Mouse (Mus musculus): ENCODE data around the gene Bin2. TPM values are rescaled to one million over a fixed set of nuclear protein-coding genes. Genes with fewer than 3 reads are reported as not detected.

Gene Bin2
- total and polyA plus RNA-seq, 3 experiments: 5.3 to 13.7 (median 13.3) TPM

DNA sequence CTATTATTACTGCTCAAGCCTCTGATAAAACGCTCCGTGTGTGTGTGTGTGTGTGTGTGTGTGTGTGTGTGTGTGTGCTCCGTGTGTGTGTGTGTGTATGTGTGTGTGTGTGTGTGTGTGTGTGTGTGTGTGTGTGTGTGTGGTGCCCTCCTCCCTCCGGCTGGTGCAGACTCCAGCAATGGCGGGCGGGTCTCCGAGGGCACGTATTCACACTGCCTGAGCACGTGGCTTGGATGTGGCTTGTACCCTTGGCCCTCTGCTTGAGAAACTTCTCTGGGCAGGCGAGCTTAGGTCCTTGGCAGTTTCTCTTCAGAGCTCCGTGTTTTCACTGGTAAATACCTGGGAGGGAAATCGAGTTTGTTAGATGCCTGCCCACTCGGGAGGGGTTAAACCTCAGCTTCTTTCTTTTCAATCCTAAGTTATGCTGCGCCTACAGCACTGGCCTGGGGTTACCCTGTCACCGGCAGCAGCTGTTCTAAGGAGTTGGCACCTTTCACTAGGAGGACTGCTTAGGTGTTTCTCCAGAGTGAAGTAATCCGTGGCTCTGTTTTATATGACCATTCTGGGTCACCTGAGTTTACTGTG is 28.0 kb downstream of the Bin2 start:
- DNase-seq (ENCODE audit: low spot score) (no peak), ATAC-seq (ENCODE audit: extremely low read depth, insufficient number of reproducible peaks, low FRiP score, poor library complexity, severe bottlenecking) (no peak)
- peaks cover 19% of the 10 kb centered on the region; the same call in 1 of the 2 replicates for H3K27me3 ChIP-seq (ENCODE audit: insufficient read depth, low read length)
- H3K36me3 ChIP-seq (replicated peaks): peaks cover 2% of the 10 kb centered on the region
- peaks cover 5% of the 10 kb centered on the region for H3K9me3 ChIP-seq (replicated peaks)
- no peak for TF ChIP-seq GATA2 (IDR thresholded peaks at IDR 0.05; ENCODE audit: borderline replicate concordance, low read depth, low read length)
- TF ChIP-seq POLR2AphosphoS5 (IDR thresholded peaks at IDR 0.05; ENCODE audit: insufficient replicate concordance, low read depth, low read length): no peak
- H3K4me3 ChIP-seq (ENCODE audit: low read depth, low read length): no peak overlapping the region
- H3K4me1 ChIP-seq (ENCODE audit: insufficient read depth, low read depth, low read length): no peaks in the 10 kb centered on the region

- H3K4me1 ChIP-seq (ENCODE audit: insufficient read depth, low read depth, low read length): no peaks in the 10 kb centered on the region
- ATAC-seq (ENCODE audit: extremely low read depth, insufficient number of reproducible peaks, low FRiP score, poor library complexity, severe bottlenecking) (no peak), DNase-seq (ENCODE audit: low spot score) (no peak)
- H3K4me3 ChIP-seq (ENCODE audit: low read depth, low read length): no peak overlapping the region
- TF ChIP-seq CTCF (IDR thresholded peaks at IDR 0.05; ENCODE audit: low read depth, low read length) (no peak), POLR2AphosphoS5 (IDR thresholded peaks at IDR 0.05; ENCODE audit: insufficient replicate concordance, low read depth, low read length) (no peak), GATA1 (IDR thresholded peaks at IDR 0.05; ENCODE audit: borderline replicate concordance, low read length) (no peak), TAL1 (conservative IDR thresholded peaks at IDR 0.05; ENCODE audit: low read depth, low read length) (no peak), GATA2 (IDR thresholded peaks at IDR 0.05; ENCODE audit: borderline replicate concordance, low read depth, low read length) (no peak)
- peaks cover 2% of the 10 kb centered on the region for H3K36me3 ChIP-seq (replicated peaks)
- H3K27me3 ChIP-seq (ENCODE audit: insufficient read depth, low read length): peaks cover 24% of the 10 kb centered on the region; the same call in 1 of the 2 replicates
- peaks cover 6% of the 10 kb centered on the region for H3K9me3 ChIP-seq (replicated peaks)
Observed at GRCm38 (mm10) chr15:100639972-100640750, 29.2 kb downstream of the Bin2 start.

GRCm38 (mm10) chr15:100637661-100638060 is 31.7 kb downstream of the Bin2 start:
- no peak for DNase-seq (ENCODE audit: low spot score)
- Histone ChIP-seq H3K36me3 (replicated peaks) (no peaks in the 10 kb centered on the region), H3K27me3 (ENCODE audit: insufficient read depth, low read length) (peaks cover 30% of the 10 kb centered on the region), H3K4me1 (ENCODE audit: insufficient read depth, low read depth, low read length) (no peaks in the 10 kb centered on the region), H3K9me3 (replicated peaks) (peaks cover 6% of the 10 kb centered on the region), H3K4me3 (ENCODE audit: low read depth, low read length) (no peak overlapping the region)
- TF ChIP-seq CTCF (IDR thresholded peaks at IDR 0.05; ENCODE audit: low read depth, low read length) (no peak), POLR2AphosphoS5 (IDR thresholded peaks at IDR 0.05; ENCODE audit: insufficient replicate concordance, low read depth, low read length) (no peak), GATA2 (IDR thresholded peaks at IDR 0.05; ENCODE audit: borderline replicate concordance, low read depth, low read length) (no peak), GATA1 (IDR thresholded peaks at IDR 0.05; ENCODE audit: borderline replicate concordance, low read length) (no peak), TAL1 (conservative IDR thresholded peaks at IDR 0.05; ENCODE audit: low read depth, low read length) (no peak)
- no peak for ATAC-seq (ENCODE audit: extremely low read depth, insufficient number of reproducible peaks, low FRiP score, poor library complexity, severe bottlenecking)

DNA sequence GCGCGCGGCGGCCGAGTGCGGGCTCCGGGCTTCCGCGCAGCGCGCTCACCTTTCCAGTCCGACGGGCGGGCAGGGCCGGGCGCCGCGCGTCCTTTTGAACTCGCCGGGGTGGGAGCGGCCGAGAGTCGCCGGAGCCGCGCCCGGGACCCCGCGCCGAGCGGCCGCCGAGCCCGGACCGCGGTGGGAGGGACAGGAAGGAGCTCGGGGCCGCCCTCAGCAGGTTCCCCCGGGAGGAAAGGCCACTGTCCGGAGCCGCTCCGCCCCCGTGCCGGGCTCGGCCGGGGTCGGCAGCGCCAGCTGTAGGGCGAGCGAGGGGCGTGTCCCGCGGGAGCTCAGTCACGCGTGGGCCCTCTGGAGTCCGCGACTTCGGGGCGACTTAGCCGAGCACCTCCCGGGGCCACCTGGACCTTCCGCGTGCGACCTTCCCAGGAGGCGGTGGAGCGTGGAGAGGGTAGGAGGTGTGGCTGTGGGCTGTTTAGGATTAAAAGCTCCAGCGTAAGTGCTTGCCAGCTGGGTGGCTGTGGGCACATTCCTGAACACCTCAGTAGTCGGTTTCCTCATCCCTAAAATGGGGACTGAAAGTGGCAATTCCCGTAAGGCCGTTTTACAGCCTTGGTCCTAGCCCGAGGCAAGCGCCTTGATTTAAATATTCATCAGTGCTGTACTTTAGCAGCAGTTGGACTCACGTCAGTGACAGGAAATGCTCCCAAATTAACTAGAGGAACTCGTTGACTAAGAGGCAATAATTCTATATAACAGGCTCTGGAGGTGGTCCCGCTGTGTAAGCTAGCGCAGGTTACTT is 32.5 kb downstream of the Bin2 start, which contains the start of gene Smagp:
Gene Smagp, minus strand, starts transcription at position 241 of the 802 bp plus-strand sequence.
- Histone ChIP-seq H3K4me3 (ENCODE audit: low read depth, low read length) (no peak within 1 kb of the TSS), H3K4me1 (ENCODE audit: insufficient read depth, low read depth, low read length) (no peaks in the 10 kb centered on the region), H3K9me3 (replicated peaks) (peaks cover 6% of the 10 kb centered on the region), H3K27me3 (ENCODE audit: insufficient read depth, low read length) (peaks cover 35% of the 10 kb centered on the region), H3K36me3 (replicated peaks) (no peaks in the 10 kb centered on the region)
- DNase-seq (ENCODE audit: low spot score): no peak
- no peak for ATAC-seq (ENCODE audit: extremely low read depth, insufficient number of reproducible peaks, low FRiP score, poor library complexity, severe bottlenecking)
- TF ChIP-seq GATA1 (IDR thresholded peaks at IDR 0.05; ENCODE audit: borderline replicate concordance, low read length) (no peak), POLR2AphosphoS5 (IDR thresholded peaks at IDR 0.05; ENCODE audit: insufficient replicate concordance, low read depth, low read length) (no peak), TAL1 (conservative IDR thresholded peaks at IDR 0.05; ENCODE audit: low read depth, low read length) (no peak), GATA2 (IDR thresholded peaks at IDR 0.05; ENCODE audit: borderline replicate concordance, low read depth, low read length) (no peak), CTCF (IDR thresholded peaks at IDR 0.05; ENCODE audit: low read depth, low read length) (no peak)

DNA sequence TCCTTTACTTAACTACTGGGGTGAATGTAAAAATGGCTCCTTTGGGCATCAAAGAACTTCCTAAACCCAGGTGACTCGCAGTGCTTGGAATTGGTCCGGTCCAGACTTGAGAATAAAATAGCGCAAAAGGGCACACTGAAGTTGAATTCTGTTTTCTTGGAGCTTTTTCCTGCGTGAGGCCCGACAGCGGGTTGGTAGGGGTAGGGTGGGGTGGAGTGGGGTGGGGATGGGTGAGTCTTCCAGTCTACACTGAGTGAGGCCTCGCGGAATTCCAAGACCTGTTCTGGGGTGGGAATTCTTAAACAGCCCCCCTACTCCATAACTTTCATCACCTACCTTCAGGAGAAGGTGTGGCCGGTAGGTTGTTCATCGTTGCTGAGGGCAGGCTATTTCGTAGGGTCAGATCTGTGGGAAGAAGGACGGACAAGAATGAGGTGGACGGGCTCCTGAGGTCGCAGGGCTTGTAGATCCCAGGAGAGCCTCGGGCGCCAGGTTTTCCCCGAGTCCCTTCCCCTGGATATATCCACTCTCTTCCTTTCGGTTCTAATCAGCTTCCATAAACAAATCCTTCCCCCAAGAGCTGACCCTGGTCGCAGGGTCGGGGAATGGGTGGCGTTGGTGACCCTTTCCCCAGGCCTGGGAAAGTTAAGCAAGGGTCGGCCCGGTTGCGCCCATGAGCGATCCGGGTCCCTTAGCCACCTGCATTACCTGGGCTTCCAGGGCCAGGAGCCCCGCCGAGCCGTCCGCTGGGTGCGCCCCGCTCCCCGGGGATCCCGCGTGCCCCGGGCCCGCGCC is 33.3 kb downstream of the Bin2 start:
- Histone ChIP-seq H3K4me1 (ENCODE audit: insufficient read depth, low read depth, low read length) (no peaks in the 10 kb centered on the region), H3K4me3 (ENCODE audit: low read depth, low read length) (no peak overlapping the region), H3K36me3 (replicated peaks) (no peaks in the 10 kb centered on the region), H3K27me3 (ENCODE audit: insufficient read depth, low read length) (peaks cover 43% of the 10 kb centered on the region), H3K9me3 (replicated peaks) (peaks cover 6% of the 10 kb centered on the region)
- no peak for DNase-seq (ENCODE audit: low spot score)
- no peak for TF ChIP-seq GATA1 (IDR thresholded peaks at IDR 0.05; ENCODE audit: borderline replicate concordance, low read length)
- TF ChIP-seq GATA2 (IDR thresholded peaks at IDR 0.05; ENCODE audit: borderline replicate concordance, low read depth, low read length): no peak
- TF ChIP-seq POLR2AphosphoS5 (IDR thresholded peaks at IDR 0.05; ENCODE audit: insufficient replicate concordance, low read depth, low read length): no peak
- TF ChIP-seq TAL1 (conservative IDR thresholded peaks at IDR 0.05; ENCODE audit: low read depth, low read length): no peak
- no peak for TF ChIP-seq CTCF (IDR thresholded peaks at IDR 0.05; ENCODE audit: low read depth, low read length)
- no peak for ATAC-seq (ENCODE audit: extremely low read depth, insufficient number of reproducible peaks, low FRiP score, poor library complexity, severe bottlenecking)

All from G1E (cell line).